Mouse (Mus musculus) G1E (cell line): ENCODE measurements around the gene Clec4a3.

ENCODE experiments used
- CTCF ChIP-seq: IDR thresholded peaks from 2 replicates; pipeline ENCODE4 v1.5.1; 2012; ENCODE audit warnings: low read depth, low read length, inconsistent platforms, mixed read lengths
- GATA1 ChIP-seq: IDR thresholded peaks from 2 replicates; pipeline ENCODE4 v1.6.1; 2012; ENCODE audit warnings: borderline replicate concordance, low read length, inconsistent platforms, mixed read lengths
- POLR2AphosphoS5 ChIP-seq: IDR thresholded peaks from 2 replicates; pipeline ENCODE4 v1.6.1; 2012; ENCODE audit warnings: low read depth, low read length, inconsistent platforms; ENCODE audit not compliant: insufficient replicate concordance
- TAL1 ChIP-seq: conservative IDR thresholded peaks from 2 replicates; pipeline ENCODE4 v1.6.1; 2012; ENCODE audit warnings: low read depth, low read length, inconsistent platforms, mixed read lengths

DNA sequence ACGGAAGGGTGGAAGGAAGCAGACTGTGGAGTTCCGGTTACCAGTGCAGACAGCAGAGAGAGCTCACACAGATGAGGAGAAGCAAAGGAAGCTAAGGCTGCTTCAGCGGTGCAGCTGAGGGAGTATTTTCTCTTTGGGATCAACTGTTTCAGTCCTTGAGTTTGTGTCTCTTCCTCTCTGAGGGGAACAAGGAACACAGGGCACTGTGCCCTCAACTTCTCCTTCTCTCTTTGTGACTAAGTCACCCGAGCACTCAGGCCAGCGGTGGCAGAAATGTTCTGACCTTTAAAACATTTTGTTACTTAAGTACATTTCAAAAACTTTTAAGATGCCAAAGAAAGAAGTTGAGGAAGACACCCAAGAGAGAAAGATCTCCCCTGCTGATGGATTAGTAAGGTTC, 12.7 kb upstream of the Clec4a3 start:
- no peak for TF ChIP-seq CTCF
- TF ChIP-seq GATA1 = no peak
- TF ChIP-seq TAL1 = no peak
- TF ChIP-seq POLR2AphosphoS5 = no peak
